In genomic region chr9:62470398-62470797, GRCm38 (mm10) we compare ENCODE assay signal across 8 mouse cellular contexts.
DNase-seq lines count a peak whose midpoint lies in the region; ATAC-seq and TF ChIP-seq lines count a peak whose summit lies in the region.

No protein-coding gene starts in this region.

- peaks cover 0 to 3% of the 10 kb centered on the region in 2 experiments; a peak in 1 of 4 replicates for H3K27me3 ChIP-seq in MEL (ENCODE audit: control insufficient read depth in 1 of 2, insufficient read depth in 2 of 2, low read length in 2 of 2)
- no peaks in the 10 kb centered on the region for H3K27me3 ChIP-seq in forebrain, postnatal 0 days (ENCODE audit: insufficient read depth, low read length)

- no peak overlapping the region for H3K9ac ChIP-seq in MEL (ENCODE audit: control insufficient read depth, low read depth, low read length, poor library complexity, severe bottlenecking)
- no peak overlapping the region for H3K9ac ChIP-seq in forebrain, postnatal 0 days

- no peaks in the 10 kb centered on the region for H3K79me2 ChIP-seq in MEL (ENCODE audit: control insufficient read depth, insufficient read depth, low read length, poor library complexity)

- DNase-seq in MEL (ENCODE audit: low read depth, low spot score) = peak; percentile 76
- DNase-seq in cerebellum, adult 11-12 months = peak; percentile 93
- peak; percentile 86 for DNase-seq in forebrain, postnatal 0 days
- DNase-seq in layer of hippocampus, adult 8-10 months (ENCODE audit: low spot score in 2 of 2) = peak; percentile 74 to 84
- peak; percentile 94 for DNase-seq in lung, postnatal 36 days
- DNase-seq in right cerebral cortex, adult 18-20 months = peak; percentile 78
- DNase-seq in urinary bladder, postnatal 14 days (ENCODE audit: low spot score) = peak; percentile 83

- TF ChIP-seq RAD21 in MEL (IDR thresholded peaks at IDR 0.05; ENCODE audit: low read depth, low read length) = peak; percentile 73

- no peak for TF ChIP-seq EP300 in MEL (IDR thresholded peaks at IDR 0.05; ENCODE audit: low read depth in 1 of 2, low read length in 2 of 2)

- no peak for TF ChIP-seq POLR2A in MEL (IDR thresholded peaks at IDR 0.05; ENCODE audit: control insufficient read depth in 1 of 2, insufficient read depth in 1 of 2, low read depth in 1 of 2, low read length in 2 of 2, poor library complexity in 1 of 2)

- ATAC-seq in forebrain, postnatal 0 days = peak; percentile 73
- peak; percentile 85 to 90 for ATAC-seq in hematopoietic stem cell, adult 5-6 weeks (replicated peaks in 1 of 2; ENCODE audit: insufficient read depth in 1 of 2, low FRiP score in 2 of 2, low TSS enrichment in 1 of 2, low read depth in 1 of 2, poor library complexity in 2 of 2, severe bottlenecking in 2 of 2)

- no peaks in the 10 kb centered on the region for H3K36me3 ChIP-seq in MEL (ENCODE audit: control insufficient read depth in 1 of 2, insufficient read depth in 2 of 2, low read length in 2 of 2)
- H3K36me3 ChIP-seq in forebrain, postnatal 0 days (ENCODE audit: insufficient read depth) = no peaks in the 10 kb centered on the region

- H3K4me2 ChIP-seq in forebrain, postnatal 0 days (ENCODE audit: low read depth) = no peak overlapping the region

- TF ChIP-seq CTCF in MEL (IDR thresholded peaks at IDR 0.05 in 2 of 3, conservative IDR thresholded peaks at IDR 0.05 in 1 of 3; ENCODE audit: control insufficient read depth in 1 of 3, insufficient read depth in 1 of 3, low read depth in 2 of 3, low read length in 3 of 3, poor library complexity in 1 of 3, severe bottlenecking in 1 of 3) = peak; percentile 86 to 90 (median 87)
- peak; percentile 98 for TF ChIP-seq CTCF in forebrain, postnatal 0 days (IDR thresholded peaks at IDR 0.05; ENCODE audit: low read depth)

- 0% methylated on average over 1 of the region's 1 CpGs for WGBS in forebrain, postnatal 0 days

- H3K4me1 ChIP-seq in MEL (ENCODE audit: control insufficient read depth in 1 of 2, insufficient read depth in 2 of 2, low read length in 2 of 2) = no peaks in the 10 kb centered on the region
- peaks cover 11% of the 10 kb centered on the region; the same call in 1 of the 2 replicates for H3K4me1 ChIP-seq in forebrain, postnatal 0 days (ENCODE audit: insufficient read depth)

- no peak overlapping the region for H3K4me3 ChIP-seq in MEL (ENCODE audit: control insufficient read depth in 1 of 2, insufficient read depth in 1 of 2, low read depth in 2 of 2, low read length in 2 of 2)
- no peak overlapping the region for H3K4me3 ChIP-seq in forebrain, postnatal 0 days (ENCODE audit: low read depth, low read length)

- no peak overlapping the region for H3K27ac ChIP-seq in MEL (ENCODE audit: control insufficient read depth, low read depth, low read length)
- 0 out of 2 replicates have a peak overlapping the region, but pooled peaks have one; percentile 22 for H3K27ac ChIP-seq in forebrain, postnatal 0 days (ENCODE audit: low read depth, low read length)

- no peaks in the 10 kb centered on the region for H3K9me3 ChIP-seq in MEL (replicated peaks; ENCODE audit: insufficient read depth, low read length)
- no peaks in the 10 kb centered on the region for H3K9me3 ChIP-seq in forebrain, postnatal 0 days (ENCODE audit: low read length)

TF ChIP-seq in MEL, 35 proteins besides CTCF, POLR2A, EP300 and RAD21:
- TF ChIP-seq ZC3H11A (IDR thresholded peaks at IDR 0.05; ENCODE audit: low read depth, low read length) (peak; percentile 66), SMC3 (IDR thresholded peaks at IDR 0.05; ENCODE audit: low read depth, low read length) (peak; percentile 89), RCOR1 (IDR thresholded peaks at IDR 0.05; ENCODE audit: low read depth, low read length) (no peak), TBP (IDR thresholded peaks at IDR 0.05; ENCODE audit: low read depth, low read length) (no peak), MAX (IDR thresholded peaks at IDR 0.05; ENCODE audit: low read length) (no peak)
